Mouse (Mus musculus) B cell, adult 2 months (primary cell): ENCODE data around the gene Tcf7.

Source experiments
- DNase-seq, 2 experiments: peaks; one replicate each; pipeline ENCODE4 v3.0.0; 2022

Tcf7 gene

DNA sequence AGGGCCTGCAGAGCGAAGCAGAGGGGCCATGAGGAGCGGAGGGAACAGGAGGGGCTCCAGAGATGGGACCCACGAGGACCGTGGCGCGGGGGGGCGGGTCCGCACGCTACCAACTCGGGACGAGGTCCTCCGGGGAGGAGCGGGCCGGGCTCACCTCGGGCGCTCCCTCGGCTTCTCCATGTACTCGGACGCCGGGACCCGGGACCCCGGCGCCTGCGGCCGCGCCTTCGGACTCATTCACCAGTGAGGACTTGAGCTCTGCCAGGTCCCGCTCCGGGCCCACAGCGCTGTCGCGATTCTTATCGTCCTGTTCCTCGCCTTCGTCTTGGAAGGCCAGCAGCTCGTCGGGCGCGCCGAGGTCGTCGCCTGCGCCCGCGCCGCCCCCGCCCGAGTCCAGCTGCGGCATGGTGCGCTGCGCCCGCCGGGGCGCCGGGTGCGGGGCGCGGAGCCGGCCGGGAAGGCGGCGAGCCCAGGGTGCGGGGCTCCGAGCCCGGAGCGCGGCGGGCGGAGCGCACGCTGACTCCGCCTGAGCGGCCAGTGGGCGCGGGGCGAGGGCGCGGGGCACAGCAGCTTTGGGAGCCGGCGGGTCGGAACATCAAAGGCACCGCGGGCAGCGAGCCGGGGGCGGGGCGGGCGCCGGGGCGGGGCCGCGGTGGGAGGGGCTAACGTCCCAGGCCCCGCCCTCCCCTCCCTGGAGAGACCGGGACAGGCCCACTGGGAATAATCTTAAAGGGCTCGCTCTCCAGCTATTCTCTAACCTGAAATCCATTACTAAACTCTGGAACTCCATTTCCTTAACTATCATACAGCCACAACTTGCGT lies at the start of gene Tcf7:
Tcf7 (minus strand) TSS at position 241 of the 822 bp plus-strand sequence.
- peak; percentile 35 to 40 for DNase-seq

GRCm38 (mm10) chr11:52327313-52327712 lies 44.5 kb upstream of the Tcf7 start:
- no peak for DNase-seq

- no peak for DNase-seq
These were observed 41.9 kb upstream of the Tcf7 start for GRCm38 (mm10) chr11:52324442-52325367.

GRCm38 (mm10) chr11:52321540-52321939 lies 38.7 kb upstream of the Tcf7 start:
- DNase-seq: no peak

- no peak for DNase-seq
These were observed 37.7 kb upstream of the Tcf7 start for GRCm38 (mm10) chr11:52320529-52320928.

- no peak for DNase-seq
These were observed 36.9 kb upstream of the Tcf7 start for GRCm38 (mm10) chr11:52319664-52320063.

- peak; percentile 14 to 19 for DNase-seq
These were observed 35.6 kb upstream of the Tcf7 start for GRCm38 (mm10) chr11:52318445-52318844.

DNA sequence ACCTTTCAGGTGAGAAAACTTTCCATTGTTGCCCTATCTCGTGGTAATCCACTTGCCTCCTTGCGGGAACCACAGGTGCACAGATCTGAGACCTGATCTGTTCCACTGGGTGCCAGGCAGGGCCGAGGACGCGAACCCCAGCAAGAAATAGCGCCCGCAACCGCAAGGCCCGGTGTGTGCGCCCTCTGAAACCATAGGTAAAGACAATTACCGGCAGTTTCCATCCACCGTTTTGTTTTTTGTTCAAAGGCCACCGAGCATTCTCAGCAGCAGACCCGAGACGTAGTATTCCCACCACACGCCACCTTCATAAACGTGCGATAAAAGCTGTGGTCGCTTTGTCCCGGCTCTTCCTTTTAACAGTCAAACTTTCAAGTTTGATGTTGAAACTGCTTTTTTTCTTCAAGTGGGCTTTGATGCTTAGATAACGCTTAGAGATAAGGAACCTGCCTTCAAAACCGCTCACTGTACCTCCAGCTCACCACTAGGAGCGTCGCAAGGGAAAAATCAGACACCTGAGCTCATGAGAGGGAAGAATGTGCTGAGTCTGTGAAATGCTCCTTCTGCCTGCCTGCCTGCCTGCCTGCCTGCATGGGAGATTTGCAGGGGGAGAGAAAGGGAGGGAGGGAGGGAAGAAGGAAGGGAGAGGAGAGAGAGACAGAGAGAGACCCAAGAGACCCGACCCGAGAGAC lies 31.4 kb upstream of the Tcf7 start:
- peak in 1 of 2 experiments; percentile 8 for DNase-seq

DNA sequence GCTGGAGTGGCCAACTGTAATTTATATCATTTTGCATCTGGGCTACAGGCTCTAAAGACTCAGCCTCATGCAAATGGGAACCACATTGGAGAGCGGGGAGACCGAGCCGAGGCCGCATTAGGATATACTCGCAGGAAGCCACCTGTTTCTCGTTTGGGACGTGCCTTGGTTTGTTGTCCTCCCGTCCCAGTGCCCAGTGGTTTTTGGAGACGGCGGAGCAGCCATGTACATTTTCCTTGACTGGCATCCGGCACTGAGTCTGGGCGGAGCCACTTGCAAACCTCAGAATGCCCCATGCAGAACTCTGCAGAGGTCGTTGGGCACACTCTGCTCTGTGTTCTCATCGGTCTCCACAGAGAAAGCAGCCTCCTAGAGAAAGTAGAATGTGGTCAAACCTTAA lies 27.9 kb upstream of the Tcf7 start:
- DNase-seq: no peak

- no peak for DNase-seq
These were observed 26.7 kb upstream of the Tcf7 start for GRCm38 (mm10) chr11:52309487-52309886.

- no peak for DNase-seq
These were observed 23.6 kb upstream of the Tcf7 start for GRCm38 (mm10) chr11:52306431-52306830.

GRCm38 (mm10) chr11:52305266-52305665 lies 22.5 kb upstream of the Tcf7 start:
- DNase-seq: no peak

GRCm38 (mm10) chr11:52302668-52303067 lies 19.9 kb upstream of the Tcf7 start:
- DNase-seq: no peak

GRCm38 (mm10) chr11:52299687-52300086 lies 16.9 kb upstream of the Tcf7 start:
- no peak for DNase-seq

GRCm38 (mm10) chr11:52298955-52299354 lies 16.1 kb upstream of the Tcf7 start:
- no peak for DNase-seq

DNA sequence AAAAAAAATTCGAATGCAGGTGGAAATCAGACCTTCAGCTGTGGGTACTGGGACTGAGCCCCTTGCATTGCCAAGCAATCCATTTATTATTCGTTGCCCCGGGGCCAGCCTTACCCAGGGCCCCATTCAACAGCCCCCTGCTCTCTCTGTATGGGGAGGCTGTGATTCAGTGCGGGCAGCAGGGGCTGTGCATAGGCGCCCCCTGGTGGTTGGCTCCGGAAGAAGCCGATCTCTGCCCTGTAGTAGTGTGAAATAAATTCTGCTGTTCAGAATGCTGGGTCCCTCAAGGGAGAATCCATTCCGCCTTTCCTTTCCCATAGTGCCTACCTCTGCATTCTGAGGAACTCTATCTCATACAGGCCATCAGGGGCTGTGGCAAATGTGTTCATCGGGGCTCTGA lies 14.5 kb upstream of the Tcf7 start:
- peak; percentile 87 to 88 for DNase-seq

DNA sequence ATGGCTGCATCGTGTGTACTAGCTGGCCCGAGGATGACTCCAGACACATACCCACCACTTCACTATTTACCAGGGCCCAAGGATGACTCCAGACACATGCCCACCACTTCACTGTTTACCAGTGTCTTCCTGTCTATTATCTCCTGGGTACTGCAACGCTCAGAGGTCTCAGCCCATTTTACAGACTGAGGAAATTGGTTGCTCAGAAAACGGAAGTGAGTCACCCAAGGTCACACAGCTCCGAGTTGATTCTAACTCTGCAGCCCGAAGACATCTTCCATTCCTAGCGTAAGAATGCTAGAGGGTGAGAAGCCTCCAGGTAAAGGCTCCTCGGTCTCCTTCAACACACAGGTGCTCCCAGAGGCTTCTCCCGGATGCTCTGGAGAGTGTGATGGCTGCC lies 11.3 kb upstream of the Tcf7 start:
- DNase-seq: no peak

DNA sequence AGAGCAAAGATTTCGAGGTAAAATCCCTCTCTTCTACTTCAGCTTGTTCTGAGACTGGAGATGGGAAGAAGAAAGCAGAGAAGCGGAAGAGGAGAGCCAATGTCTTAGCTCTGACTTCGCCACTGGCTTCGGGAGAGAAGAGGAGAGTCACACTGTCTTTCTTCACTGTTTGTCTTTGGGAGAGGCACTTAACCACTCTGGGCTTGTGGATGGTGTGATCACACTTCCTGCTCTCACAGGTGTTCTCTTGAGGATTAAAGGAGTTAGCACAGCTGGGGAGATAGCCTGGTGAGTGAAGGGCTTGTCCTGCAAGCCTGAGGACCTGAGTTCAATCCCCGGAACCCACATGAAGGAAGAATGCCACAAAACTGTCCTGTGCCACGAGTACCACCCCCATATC lies 10.1 kb upstream of the Tcf7 start:
- no peak for DNase-seq

DNA sequence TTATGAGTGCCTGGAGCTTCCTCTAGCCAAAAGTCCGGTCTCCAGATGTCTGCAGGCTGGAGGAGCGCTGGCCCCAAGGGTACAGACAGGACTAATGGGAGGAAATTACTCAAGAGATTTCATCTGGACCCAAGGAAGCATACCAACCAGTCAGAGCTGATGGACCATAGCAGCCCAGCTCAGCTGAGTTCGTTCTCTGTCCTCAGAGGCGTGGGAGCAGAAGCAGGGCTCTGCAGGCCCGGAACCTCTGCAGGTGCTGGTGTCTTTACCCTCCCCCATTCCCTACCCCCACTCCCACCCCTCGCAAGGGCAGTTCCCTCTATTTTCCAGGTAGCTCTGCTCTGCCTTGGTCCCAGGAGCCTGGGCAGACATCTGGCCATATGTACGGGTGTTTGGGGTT lies 9.5 kb upstream of the Tcf7 start:
- DNase-seq: no peak

DNA sequence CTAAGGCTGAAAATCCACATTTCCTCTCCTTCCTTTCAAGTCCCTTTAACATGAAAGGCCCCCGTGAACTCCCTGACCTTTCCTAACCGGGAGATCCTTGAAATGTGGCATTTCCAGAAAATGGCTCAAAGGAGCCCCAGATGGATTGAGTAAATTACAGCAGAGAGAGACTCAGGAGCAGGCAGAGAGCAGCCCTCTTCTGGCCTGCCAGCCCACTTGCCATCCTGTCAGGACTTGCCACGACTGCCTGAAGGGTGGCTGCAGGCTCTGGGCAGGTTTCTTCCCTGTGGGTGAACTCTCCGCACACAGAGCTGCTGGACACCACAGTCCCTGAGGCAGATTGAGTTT lies 4.1 kb upstream of the Tcf7 start:
- no peak for DNase-seq

DNA sequence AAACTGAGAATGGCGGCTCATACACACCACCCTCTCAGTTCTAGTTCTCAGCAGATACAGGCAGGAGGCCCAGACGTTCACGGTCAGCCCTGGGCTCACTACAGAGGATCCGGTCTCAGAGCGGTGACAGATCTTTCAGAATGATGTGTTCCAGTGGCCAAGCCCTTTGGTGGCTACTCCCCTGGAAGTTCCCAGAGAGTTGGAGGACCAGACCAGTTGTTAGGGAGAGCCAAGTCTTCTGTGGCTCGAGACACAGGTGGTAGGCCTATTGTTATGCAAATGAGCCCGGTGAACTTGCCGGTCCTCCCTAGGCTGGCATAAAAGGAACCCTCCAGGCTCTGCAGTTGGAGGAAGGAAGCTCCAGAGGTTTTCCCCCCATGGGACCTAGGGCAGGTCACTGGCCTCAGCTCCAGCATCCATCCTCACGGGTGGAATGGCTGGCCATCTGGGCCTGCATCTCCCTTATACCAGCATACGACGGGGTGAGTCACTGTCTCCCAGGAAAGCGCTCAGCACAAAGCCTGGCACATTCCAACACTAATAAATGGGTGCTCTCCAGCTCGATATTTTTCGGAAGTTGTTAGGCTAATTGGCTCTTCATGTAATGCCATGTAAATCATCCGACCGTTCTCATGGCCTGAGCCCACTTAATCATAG lies 3.6 kb upstream of the Tcf7 start:
- no peak for DNase-seq
